27 mouse cellular contexts compared by ENCODE assay signal in the genomic region with DNA sequence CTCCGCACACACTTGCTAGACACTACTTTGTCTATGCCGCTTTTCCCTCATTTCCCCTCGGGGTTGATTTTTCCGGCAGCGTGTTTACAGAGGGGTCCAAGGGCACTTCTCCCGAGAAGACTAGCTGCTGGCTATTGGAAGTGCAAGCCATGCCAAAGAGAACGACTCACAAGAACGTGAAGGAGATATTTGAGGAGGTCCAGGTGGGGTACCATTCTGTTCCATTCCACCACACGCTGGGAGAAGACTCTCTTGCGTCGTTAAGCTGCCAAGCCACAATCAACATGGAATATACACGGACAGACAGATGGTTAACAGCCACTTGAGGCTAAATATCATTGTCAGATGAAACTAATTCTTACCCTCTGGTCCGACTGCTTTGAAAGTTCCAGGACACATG.
DNase-seq lines count a peak whose midpoint lies in the region; ATAC-seq and TF ChIP-seq lines count a peak whose summit lies in the region.
"Had no signal": no experiment of that assay in that cellular context is flagged by ENCODE, and none has a peak within 500 bp of the region (broad histone marks: within the 10 kb centered on the region; RNA-seq: fewer than 3 reads in every experiment).

No protein-coding gene starts in this region.

- H3K4me2 ChIP-seq in forebrain, embryonic 16.5 days (ENCODE audit: low read length) = no peak overlapping the region
- no peak overlapping the region for H3K4me2 ChIP-seq in forebrain, embryonic 15.5 days (replicated peaks)
- H3K4me2 ChIP-seq in liver, embryonic 12.5 days = no peak overlapping the region
- H3K4me2 ChIP-seq: heart, embryonic 12.5 days; heart, embryonic 15.5 days; hindbrain, embryonic 13.5 days; intestine, embryonic 15.5 days had no signal

- TF ChIP-seq POLR2A in testis, adult 2 months (IDR thresholded peaks at IDR 0.05; ENCODE audit: control insufficient read depth, low read depth, low read length) = no peak

- H3K36me3 ChIP-seq in forebrain, embryonic 16.5 days (ENCODE audit: control insufficient read depth, insufficient read depth) = no peaks in the 10 kb centered on the region
- no peaks in the 10 kb centered on the region for H3K36me3 ChIP-seq in forebrain, embryonic 15.5 days
- H3K36me3 ChIP-seq in testis, adult 2 months (ENCODE audit: control insufficient read depth, insufficient read depth, low read length) = no peaks in the 10 kb centered on the region
- H3K36me3 ChIP-seq in liver, embryonic 12.5 days = no peaks in the 10 kb centered on the region
- H3K36me3 ChIP-seq: G1E; heart, embryonic 12.5 days; heart, embryonic 15.5 days; hindbrain, embryonic 10.5 days; hindbrain, embryonic 13.5 days; intestine, embryonic 15.5 days had no signal

- peak; percentile 10 for ATAC-seq in forebrain, embryonic 16.5 days
- ATAC-seq in forebrain, embryonic 15.5 days (replicated peaks) = no peak
- ATAC-seq in liver, embryonic 12.5 days = no peak
- ATAC-seq: hindbrain, embryonic 16.5 days; intestine, embryonic 15.5 days; Patski had no signal

- peaks cover 8% of the 10 kb centered on the region for H3K4me1 ChIP-seq in forebrain, embryonic 16.5 days (replicated peaks; ENCODE audit: control insufficient read depth, insufficient read depth, low read length)
- peaks cover 3% of the 10 kb centered on the region; the same call in 1 of the 2 replicates for H3K4me1 ChIP-seq in forebrain, embryonic 15.5 days
- peaks cover 5% of the 10 kb centered on the region for H3K4me1 ChIP-seq in testis, adult 2 months (ENCODE audit: control insufficient read depth, insufficient read depth, low read length)
- H3K4me1 ChIP-seq in liver, embryonic 12.5 days = no peaks in the 10 kb centered on the region
- H3K4me1 ChIP-seq: heart, embryonic 12.5 days; heart, embryonic 15.5 days; hindbrain, embryonic 10.5 days; hindbrain, embryonic 13.5 days; intestine, embryonic 15.5 days had no signal

- DNase-seq in cerebellum, postnatal 14 days = peak; percentile 35 to 58
- no peak for DNase-seq in cerebellum, adult 9-10 months
- DNase-seq in testis, postnatal 10 days (ENCODE audit: low spot score) = no peak
- DNase-seq: adrenal gland, postnatal 10 days; adrenal gland, postnatal 36 days; B cell, adult 2 months; cerebellum, adult 18-20 months; cerebellum, postnatal 36 days; embryo, embryonic 11 days; gastrocnemius, postnatal 36 days; heart, postnatal 10 days; heart, postnatal 36 days; kidney, adult 11 months; kidney, adult 8-10 months had no signal

- WGBS in forebrain, embryonic 16.5 days = 76% methylated on average over 13 of the region's 13 CpGs
- WGBS in forebrain, embryonic 15.5 days = 76% methylated on average over 13 of the region's 13 CpGs
- WGBS in liver, embryonic 12.5 days (ENCODE audit: insufficient replicate concordance) = 81% methylated on average over 13 of the region's 13 CpGs

- H3K27me3 ChIP-seq in forebrain, embryonic 16.5 days (replicated peaks; ENCODE audit: control insufficient read depth, insufficient read depth, low read length) = no peaks in the 10 kb centered on the region
- no peaks in the 10 kb centered on the region for H3K27me3 ChIP-seq in forebrain, embryonic 15.5 days
- H3K27me3 ChIP-seq in testis, adult 2 months (ENCODE audit: control insufficient read depth, insufficient read depth, low read length) = no peaks in the 10 kb centered on the region
- H3K27me3 ChIP-seq in liver, embryonic 12.5 days (replicated peaks) = no peaks in the 10 kb centered on the region
- H3K27me3 ChIP-seq: CH12.LX; heart, embryonic 12.5 days; heart, embryonic 15.5 days; hindbrain, embryonic 13.5 days; intestine, embryonic 15.5 days; Patski had no signal

- no peak overlapping the region for H3K4me3 ChIP-seq in forebrain, embryonic 16.5 days (replicated peaks; ENCODE audit: low read length)
- no peak overlapping the region for H3K4me3 ChIP-seq in forebrain, embryonic 15.5 days
- peak overlapping the region; percentile 41 for H3K4me3 ChIP-seq in testis, adult 2 months (ENCODE audit: control insufficient read depth, low read depth, low read length)
- no peak overlapping the region for H3K4me3 ChIP-seq in liver, embryonic 12.5 days
- H3K4me3 ChIP-seq: heart, embryonic 12.5 days; heart, embryonic 15.5 days; hindbrain, embryonic 10.5 days; hindbrain, embryonic 13.5 days; intestine, embryonic 15.5 days had no signal

- H3K27ac ChIP-seq in forebrain, embryonic 16.5 days (ENCODE audit: low read length) = no peak overlapping the region
- H3K27ac ChIP-seq in forebrain, embryonic 15.5 days (replicated peaks) = no peak overlapping the region
- no peak overlapping the region for H3K27ac ChIP-seq in testis, adult 2 months (ENCODE audit: control insufficient read depth, insufficient read depth, low read depth, low read length)
- H3K27ac ChIP-seq in liver, embryonic 12.5 days = no peak overlapping the region
- H3K27ac ChIP-seq: heart, embryonic 15.5 days; hindbrain, embryonic 10.5 days; hindbrain, embryonic 13.5 days; intestine, embryonic 15.5 days had no signal

- no peak for TF ChIP-seq CTCF in testis, adult 2 months (IDR thresholded peaks at IDR 0.05; ENCODE audit: control insufficient read depth, insufficient read depth, insufficient replicate concordance, low read depth, low read length)

- no peaks in the 10 kb centered on the region for H3K9me3 ChIP-seq in forebrain, embryonic 16.5 days (ENCODE audit: control insufficient read depth, low read length)
- no peaks in the 10 kb centered on the region for H3K9me3 ChIP-seq in forebrain, embryonic 15.5 days
- H3K9me3 ChIP-seq in liver, embryonic 12.5 days (replicated peaks) = 0 out of 2 replicates have a peak, but pooled peaks cover 7% of the 10 kb centered on the region
- H3K9me3 ChIP-seq: G1E; heart, embryonic 15.5 days; hindbrain, embryonic 10.5 days; hindbrain, embryonic 13.5 days; intestine, embryonic 15.5 days had no signal

- no peak overlapping the region for H3K9ac ChIP-seq in forebrain, embryonic 16.5 days (replicated peaks; ENCODE audit: low read depth, low read length)
- no peak overlapping the region for H3K9ac ChIP-seq in forebrain, embryonic 15.5 days (replicated peaks)
- H3K9ac ChIP-seq in liver, embryonic 12.5 days = no peak overlapping the region
- H3K9ac ChIP-seq: heart, embryonic 12.5 days; heart, embryonic 15.5 days; hindbrain, embryonic 13.5 days; intestine, embryonic 15.5 days had no signal

Comparison
In these comparisons a context has a peak if more than half of its experiments do, and no peak if none do; other contexts are left out.
1. DNase-seq: peak in cerebellum, postnatal 14 days (2 of 2); none in cerebellum, adult 9-10 months (single experiment) and testis, postnatal 10 days (single experiment).